Comparison of ENCODE assay signal across 8 mouse cellular contexts in genomic region chr5:53470141-53471079, GRCm38 (mm10). TPM values are rescaled to one million over a fixed set of nuclear protein-coding genes. Genes with fewer than 3 reads are reported as not detected.
DNase-seq lines count a peak whose midpoint lies in the region; ATAC-seq lines count a peak whose summit lies in the region.

No protein-coding gene starts in this region.

- H3K4me1 ChIP-seq in midbrain, embryonic 11.5 days (ENCODE audit: control insufficient read depth, insufficient read depth, low read length): no peaks in the 10 kb centered on the region
- no peaks in the 10 kb centered on the region for H3K4me1 ChIP-seq in midbrain, embryonic 15.5 days

- H3K4me3 ChIP-seq in midbrain, embryonic 11.5 days (ENCODE audit: low read depth, low read length): no peak overlapping the region
- no peak overlapping the region for H3K4me3 ChIP-seq in midbrain, embryonic 15.5 days

- H3K27me3 ChIP-seq in midbrain, embryonic 11.5 days (ENCODE audit: control insufficient read depth, insufficient read depth, low read length): no peaks in the 10 kb centered on the region
- no peaks in the 10 kb centered on the region for H3K27me3 ChIP-seq in midbrain, embryonic 15.5 days (replicated peaks)

- no peaks in the 10 kb centered on the region for H3K36me3 ChIP-seq in midbrain, embryonic 11.5 days (ENCODE audit: control insufficient read depth, insufficient read depth, low read length)
- no peaks in the 10 kb centered on the region for H3K36me3 ChIP-seq in midbrain, embryonic 15.5 days (replicated peaks)

- H3K9me3 ChIP-seq in midbrain, embryonic 11.5 days (ENCODE audit: control insufficient read depth, low read length): no peaks in the 10 kb centered on the region
- H3K9me3 ChIP-seq in midbrain, embryonic 15.5 days: no peaks in the 10 kb centered on the region

- peak; percentile 83 for DNase-seq in midbrain, embryonic 11.5 days (ENCODE audit: low spot score, missing footprints)
- DNase-seq in heart, adult 9 months (ENCODE audit: low spot score in 2 of 2): peak; percentile 40
- peak; percentile 17 for DNase-seq in kidney, postnatal 10 days
- DNase-seq in yolk sac, embryonic 10.5 days (ENCODE audit: low spot score): peak; percentile 86
- no peak for DNase-seq in layer of hippocampus, postnatal 14 days (ENCODE audit: low spot score in 2 of 2)
- DNase-seq in ovary, postnatal 10 days (ENCODE audit: low spot score): no peak

- ATAC-seq in midbrain, embryonic 11.5 days (ENCODE audit: low FRiP score): no peak
- no peak for ATAC-seq in midbrain, embryonic 15.5 days (replicated peaks)
- ATAC-seq in granulocyte monocyte progenitor cell, adult 5-6 weeks (replicated peaks; ENCODE audit: poor library complexity, severe bottlenecking): no peak

- 55% methylated on average over 16 of the region's 16 CpGs for WGBS in midbrain, embryonic 11.5 days
- WGBS in midbrain, embryonic 15.5 days: 41% methylated on average over 16 of the region's 16 CpGs

- H3K27ac ChIP-seq in midbrain, embryonic 11.5 days (ENCODE audit: low read depth, low read length): no peak overlapping the region
- no peak overlapping the region for H3K27ac ChIP-seq in midbrain, embryonic 15.5 days

- H3K4me2 ChIP-seq in midbrain, embryonic 11.5 days: no peak overlapping the region
- H3K4me2 ChIP-seq in midbrain, embryonic 15.5 days: no peak overlapping the region

- H3K9ac ChIP-seq in midbrain, embryonic 11.5 days (ENCODE audit: low read length): no peak overlapping the region
- no peak overlapping the region for H3K9ac ChIP-seq in midbrain, embryonic 15.5 days

RNA-seq across cellular contexts. Expression of gene Rbpj, which starts 4.5 kb away (rescaled TPM):
- 63.0 and 69.1 TPM in 2 replicates for polyA plus RNA-seq in midbrain, embryonic 11.5 days (2014; fragmentation: Nextera tagmentation; extraction: Ambion mirVana)
- polyA plus RNA-seq in midbrain, embryonic 15.5 days (2015; fragmentation: Nextera tagmentation; extraction: Ambion mirVana): 30.7 and 32.2 TPM in 2 replicates
- 53.7 and 64.4 TPM in 2 replicates for total RNA-seq in granulocyte monocyte progenitor cell, adult 5-6 weeks (2014; fragmentation: Nextera tagmentation)
- total RNA-seq in granulocyte monocyte progenitor cell, adult 5-6 weeks (2017): 39.0 and 42.6 TPM in 2 replicates
- total RNA-seq in layer of hippocampus, postnatal 14 days (2021): 10 to 100 TPM; 26.9 to 29.3 TPM

Comparison
In these comparisons a context has a peak if more than half of its experiments do, and no peak if none do; other contexts are left out.
1. DNase-seq: peak in midbrain, embryonic 11.5 days (single experiment), heart, adult 9 months (2 of 2), kidney, postnatal 10 days (single experiment) and yolk sac, embryonic 10.5 days (single experiment); none in layer of hippocampus, postnatal 14 days (0 of 2) and ovary, postnatal 10 days (single experiment).